Mouse (Mus musculus) megakaryocyte, adult 5-6 weeks (primary cell): ENCODE results near the gene Jchain. TPM values are rescaled to one million over a fixed set of nuclear protein-coding genes. Genes with fewer than 3 reads are reported as not detected.

Source experiments
- ATAC-seq: 2 replicates; pipeline ENCODE4 v1.8.0; 2016; ENCODE audit warnings: mild to moderate bottlenecking, inconsistent platforms; ENCODE audit not compliant: poor library complexity, severe bottlenecking
- total RNA-seq, 2 experiments: library from RNA; stranded (forward) in 1 of 2; stranded (reverse) in 1 of 2; fragments of 153-499, 151-499 nt in 1 of 2; fragments of 221-1000, 200-1000 nt in 1 of 2; gene quantifications; 2 replicates each; pipeline versions ENCODE4 v1.2.3 to v1.2.4; 2015 to 2017

The Jchain gene
- total RNA-seq, 2 experiments from 2014 or later: 9.2 to 14.6 TPM

- ATAC-seq: no peak
Measured at GRCm38 (mm10) chr5:88534697-88535096, 7.0 kb upstream of the Jchain start.

- ATAC-seq: no peak
Measured at GRCm38 (mm10) chr5:88530908-88531307, 3.2 kb upstream of the Jchain start.

GRCm38 (mm10) chr5:88519232-88519631 is 8.5 kb downstream of the Jchain start:
- peak; percentile 88 for ATAC-seq

GRCm38 (mm10) chr5:88508990-88509389 is 18.7 kb downstream of the Jchain start:
- ATAC-seq: peak; percentile 93

- ATAC-seq: peak; percentile 97
Measured at GRCm38 (mm10) chr5:88508555-88508954, 19.1 kb downstream of the Jchain start.

- ATAC-seq: peak; percentile 85
Measured at GRCm38 (mm10) chr5:88499781-88500180, 27.9 kb downstream of the Jchain start.

- no peak for ATAC-seq
Measured at GRCm38 (mm10) chr5:88491111-88491510, 36.6 kb downstream of the Jchain start.

GRCm38 (mm10) chr5:88489004-88489403 is 38.7 kb downstream of the Jchain start:
- no peak for ATAC-seq

- no peak for ATAC-seq
Measured at GRCm38 (mm10) chr5:88487675-88488074, 40.0 kb downstream of the Jchain start, which contains the start of gene Enam. Enam (plus strand) TSS chr5:88487975.

Other genes starting within 250 kb of the Jchain start
- gene Prol1, start 210.6 kb downstream of the Jchain start, total RNA-seq (2015): not detected in 2 replicates
- gene Prol1, start 210.6 kb downstream of the Jchain start, total RNA-seq (2017): not detected in 2 replicates
- not detected in 2 replicates for gene Amtn, start 151.8 kb downstream of the Jchain start, total RNA-seq (2015)
- not detected in 2 replicates for gene Amtn, start 151.8 kb downstream of the Jchain start, total RNA-seq (2017)
- not detected in 2 replicates for gene Ambn, start 71.9 kb downstream of the Jchain start, total RNA-seq (2015)
- not detected in 2 replicates for gene Ambn, start 71.9 kb downstream of the Jchain start, total RNA-seq (2017)
- not detected in 2 replicates for gene Enam, start 39.9 kb downstream of the Jchain start, total RNA-seq (2015)
- not detected in 2 replicates for gene Enam, start 39.9 kb downstream of the Jchain start, total RNA-seq (2017)
- gene Utp3, start 26.6 kb upstream of the Jchain start, total RNA-seq (2015): 74.1 and 86.4 TPM in 2 replicates
- gene Utp3, start 26.6 kb upstream of the Jchain start, total RNA-seq (2017): 56.8 and 60.0 TPM in 2 replicates
- 10.3 and 12.2 TPM in 2 replicates for gene Rufy3, start 37.1 kb upstream of the Jchain start, total RNA-seq (2015)
- 17.7 and 20.7 TPM in 2 replicates for gene Rufy3, start 37.1 kb upstream of the Jchain start, total RNA-seq (2017)
- gene Grsf1, start 148.3 kb upstream of the Jchain start, total RNA-seq (2015): 56.5 TPM in 2 replicates
- gene Grsf1, start 148.3 kb upstream of the Jchain start, total RNA-seq (2017): 74.6 and 83.2 TPM in 2 replicates
- 26.1 and 26.6 TPM in 2 replicates for gene Mob1b, start 193.0 kb upstream of the Jchain start, total RNA-seq (2015)
- gene Mob1b, start 193.0 kb upstream of the Jchain start, total RNA-seq (2017): 11.5 and 15.7 TPM in 2 replicates
- 120 and 142 TPM in 2 replicates for gene Dck, start 237.1 kb upstream of the Jchain start, total RNA-seq (2015)
- 62.9 and 65.5 TPM in 2 replicates for gene Dck, start 237.1 kb upstream of the Jchain start, total RNA-seq (2017)